In genomic region chr14:121061686-121062085, GRCm38 (mm10) we compare ENCODE assay signal across 8 mouse cellular contexts. TPM values are rescaled to one million over a fixed set of nuclear protein-coding genes. Genes with fewer than 3 reads are reported as not detected.
DNase-seq lines count a peak whose midpoint lies in the region; ATAC-seq lines count a peak whose summit lies in the region.
"Had no signal": no experiment of that assay in that cellular context is flagged by ENCODE, and none has a peak within 500 bp of the region (broad histone marks: within the 10 kb centered on the region; RNA-seq: fewer than 3 reads in every experiment).

No protein-coding gene starts in this region.

- H3K27ac ChIP-seq in midbrain, embryonic 13.5 days: peak overlapping the region; percentile 69
- no peak overlapping the region for H3K27ac ChIP-seq in midbrain, embryonic 10.5 days (replicated peaks)
- H3K27ac ChIP-seq in intestine, embryonic 16.5 days (ENCODE audit: low read length): peak overlapping the region; percentile 60

- no peaks in the 10 kb centered on the region for H3K27me3 ChIP-seq in midbrain, embryonic 13.5 days
- H3K27me3 ChIP-seq in midbrain, embryonic 10.5 days (ENCODE audit: low read depth, poor library complexity, severe bottlenecking): peaks cover 23% of the 10 kb centered on the region
- no peaks in the 10 kb centered on the region for H3K27me3 ChIP-seq in intestine, embryonic 16.5 days (replicated peaks; ENCODE audit: control insufficient read depth, insufficient read depth, low read length)

- H3K9ac ChIP-seq in midbrain, embryonic 13.5 days (replicated peaks): peak overlapping the region; percentile 1; the same call in 1 of the 2 replicates
- no peak overlapping the region for H3K9ac ChIP-seq in intestine, embryonic 16.5 days (ENCODE audit: low read depth, low read length)
- H3K9ac ChIP-seq: midbrain, embryonic 12.5 days had no signal

- H3K4me1 ChIP-seq in midbrain, embryonic 13.5 days (replicated peaks): peaks cover 53% of the 10 kb centered on the region
- peaks cover 50% of the 10 kb centered on the region for H3K4me1 ChIP-seq in midbrain, embryonic 10.5 days
- H3K4me1 ChIP-seq in intestine, embryonic 16.5 days (ENCODE audit: control insufficient read depth, insufficient read depth, low read length): peaks cover 26% of the 10 kb centered on the region

- H3K9me3 ChIP-seq in midbrain, embryonic 13.5 days: 0 out of 2 replicates have a peak, but pooled peaks cover 4% of the 10 kb centered on the region
- H3K9me3 ChIP-seq in midbrain, embryonic 10.5 days (replicated peaks): peaks cover 6% of the 10 kb centered on the region; the same call in 1 of the 2 replicates
- no peaks in the 10 kb centered on the region for H3K9me3 ChIP-seq in intestine, embryonic 16.5 days (ENCODE audit: control insufficient read depth, low read length)
- H3K9me3 ChIP-seq: midbrain, embryonic 12.5 days had no signal

- 65% methylated on average over 4 of the region's 4 CpGs for WGBS in midbrain, embryonic 13.5 days
- WGBS in midbrain, embryonic 10.5 days: 65% methylated on average over 4 of the region's 4 CpGs
- WGBS in intestine, embryonic 16.5 days: 56% methylated on average over 4 of the region's 4 CpGs

- intact Hi-C loops in gastrocnemius, postnatal 14 days (cut with DNase I; ENCODE audit: low total_unique reads): no loop called here

- no peak overlapping the region for H3K4me3 ChIP-seq in midbrain, embryonic 13.5 days (replicated peaks)
- no peak overlapping the region for H3K4me3 ChIP-seq in midbrain, embryonic 10.5 days
- no peak overlapping the region for H3K4me3 ChIP-seq in intestine, embryonic 16.5 days (ENCODE audit: low read length)
- H3K4me3 ChIP-seq: midbrain, embryonic 12.5 days had no signal

- no peak for ATAC-seq in midbrain, embryonic 13.5 days
- ATAC-seq in intestine, embryonic 16.5 days: peak; percentile 49; the same call in 1 of the 2 replicates

- H3K4me2 ChIP-seq in midbrain, embryonic 13.5 days (replicated peaks): no peak overlapping the region
- no peak overlapping the region for H3K4me2 ChIP-seq in intestine, embryonic 16.5 days (ENCODE audit: low read depth, low read length)
- H3K4me2 ChIP-seq: midbrain, embryonic 12.5 days had no signal

- peaks cover 7% of the 10 kb centered on the region for H3K36me3 ChIP-seq in midbrain, embryonic 13.5 days
- peaks cover 17% of the 10 kb centered on the region for H3K36me3 ChIP-seq in midbrain, embryonic 10.5 days
- H3K36me3 ChIP-seq in intestine, embryonic 16.5 days (ENCODE audit: control insufficient read depth, insufficient read depth, low read length): peaks cover 4% of the 10 kb centered on the region; the same call in 1 of the 2 replicates
- H3K36me3 ChIP-seq: midbrain, embryonic 12.5 days had no signal

- no peak for DNase-seq in midbrain, embryonic 10.5 days (ENCODE audit: low spot score)
- DNase-seq in gastrocnemius, postnatal 14 days: peak; percentile 66
- peak; percentile 49 for DNase-seq in testis, postnatal 10 days (ENCODE audit: low spot score)
- no peak for DNase-seq in layer of hippocampus, adult 9-11 months
- no peak for DNase-seq in layer of hippocampus, adult 11-12 months (ENCODE audit: low spot score)

RNA-seq across cellular contexts. Expression of gene Farp1, which starts 26.7 kb away (rescaled TPM):
- polyA plus RNA-seq in midbrain, embryonic 13.5 days (2015; fragmentation: Nextera tagmentation; extraction: Ambion mirVana): 21.3 and 22.5 TPM in 2 replicates
- polyA plus RNA-seq in midbrain, embryonic 10.5 days (2016; fragmentation: Nextera tagmentation; extraction: Ambion mirVana): 18.2 and 20.1 TPM in 2 replicates
- total RNA-seq in gastrocnemius, postnatal 14 days (2021): 10 to 100 TPM; 10.7 to 11.8 TPM
- 8.7 and 10.5 TPM in 2 replicates for polyA plus RNA-seq in intestine, embryonic 16.5 days (2015; fragmentation: Nextera tagmentation; extraction: Ambion mirVana)

Comparison
In these comparisons a context has a peak if more than half of its experiments do, and no peak if none do; other contexts are left out.
1. DNase-seq: peak in gastrocnemius, postnatal 14 days (single experiment) and testis, postnatal 10 days (single experiment); none in midbrain, embryonic 10.5 days (single experiment), layer of hippocampus, adult 9-11 months (single experiment) and layer of hippocampus, adult 11-12 months (single experiment).